Mouse (Mus musculus) right cerebral cortex, adult 2 months (tissue): ENCODE measurements around the gene Cep89.

Source experiments
- DNase-seq, 2 experiments: peaks; one replicate each; pipeline ENCODE4 v3.0.0; 2021 to 2022; ENCODE audit warnings: low spot score in 2 of 2

Gene Cep89

DNA sequence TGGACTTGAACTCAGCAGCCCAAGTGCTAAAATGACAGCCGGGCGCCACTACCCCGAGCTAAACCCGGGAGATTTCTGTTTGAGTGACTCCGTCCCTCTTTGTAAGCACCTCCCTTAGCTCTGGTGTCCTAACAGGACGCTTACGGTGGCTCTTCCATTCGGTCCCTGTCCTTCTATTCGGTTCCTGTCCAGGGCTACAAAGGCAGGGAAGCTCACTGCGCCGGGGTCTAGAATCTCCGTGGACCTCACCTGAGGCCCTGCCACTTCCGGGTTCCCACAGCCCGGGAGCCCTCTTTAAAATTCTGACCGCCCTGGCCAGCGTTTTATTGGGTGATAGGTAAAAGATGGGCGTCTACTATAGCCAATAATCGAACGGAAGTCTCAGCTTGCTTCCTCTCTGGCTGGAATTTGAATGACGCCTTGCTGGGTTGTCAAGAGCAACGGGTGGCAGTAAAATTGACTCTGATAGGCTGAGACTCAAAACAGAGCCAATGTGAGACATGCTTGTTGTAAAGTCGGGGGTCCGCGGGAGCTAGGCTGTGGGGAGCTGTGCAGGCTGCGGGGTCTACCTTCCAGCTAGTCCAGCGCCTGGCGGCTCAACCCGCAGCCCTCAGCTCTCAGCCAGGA lies at the start of gene Cep89, which contains the start of gene Faap24:
Gene Cep89 (plus strand): TSS at position 494 of the 627 bp plus-strand sequence.
Gene Faap24 (minus strand): TSS at position 295 of the 627 bp plus-strand sequence.
- peak; percentile 98 for DNase-seq

DNA sequence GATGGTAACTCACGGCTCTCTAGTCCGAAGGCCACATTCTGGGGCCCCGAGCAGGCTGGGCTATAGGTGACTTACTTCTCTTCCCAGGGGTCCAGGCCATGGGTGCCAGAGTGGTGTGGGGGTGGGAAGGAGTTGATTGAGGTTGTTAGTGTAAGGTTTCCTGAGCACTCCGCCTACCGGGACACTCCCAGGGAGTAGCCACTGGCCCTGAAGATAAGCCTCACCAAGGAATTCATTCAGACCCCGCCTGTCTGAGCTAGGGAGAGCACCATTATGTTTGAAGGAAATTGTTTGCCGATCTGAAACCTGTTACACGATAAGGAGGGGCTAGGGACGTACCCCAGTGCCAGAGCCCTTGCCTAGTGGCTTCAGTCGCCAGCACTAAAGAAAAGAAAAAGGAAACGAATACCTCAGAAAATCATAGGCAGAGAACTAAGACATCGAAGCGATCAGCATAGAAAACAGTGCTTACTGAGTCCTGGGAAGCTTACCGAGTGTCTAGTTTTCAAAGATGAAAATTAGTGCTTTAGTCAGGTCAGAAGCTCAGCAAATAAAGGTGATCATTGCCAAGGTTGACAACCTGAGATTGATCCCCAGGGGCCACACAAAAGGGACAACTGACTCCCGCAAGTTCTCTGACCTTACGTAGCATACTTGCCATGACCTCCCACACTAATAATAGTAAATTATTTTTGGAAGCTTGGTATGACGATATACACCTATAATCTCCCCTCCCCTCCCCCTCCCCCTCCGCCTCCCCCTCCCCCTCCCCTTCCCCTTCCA lies 48.7 kb upstream of the Cep89 start:
- no peak for DNase-seq

DNA sequence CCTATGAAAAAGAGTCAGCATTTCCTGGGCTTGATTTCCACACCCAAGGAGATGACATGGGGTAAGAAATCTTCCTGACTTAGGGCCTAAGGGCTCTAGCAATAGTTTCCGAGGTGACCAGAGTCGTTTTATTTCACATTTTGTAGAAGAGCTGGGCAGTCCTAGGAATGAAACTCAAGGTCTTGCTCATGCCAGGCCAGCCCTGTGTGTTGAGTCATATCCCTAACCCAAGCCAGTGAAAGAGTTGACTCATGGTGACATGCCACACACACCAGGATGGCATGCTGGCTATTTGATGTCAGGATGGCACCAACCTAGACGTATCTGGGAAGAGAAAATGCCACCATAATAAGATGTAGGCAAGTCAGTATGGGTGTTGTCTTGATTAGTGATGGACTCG lies 47.8 kb upstream of the Cep89 start:
- DNase-seq = no peak

DNA sequence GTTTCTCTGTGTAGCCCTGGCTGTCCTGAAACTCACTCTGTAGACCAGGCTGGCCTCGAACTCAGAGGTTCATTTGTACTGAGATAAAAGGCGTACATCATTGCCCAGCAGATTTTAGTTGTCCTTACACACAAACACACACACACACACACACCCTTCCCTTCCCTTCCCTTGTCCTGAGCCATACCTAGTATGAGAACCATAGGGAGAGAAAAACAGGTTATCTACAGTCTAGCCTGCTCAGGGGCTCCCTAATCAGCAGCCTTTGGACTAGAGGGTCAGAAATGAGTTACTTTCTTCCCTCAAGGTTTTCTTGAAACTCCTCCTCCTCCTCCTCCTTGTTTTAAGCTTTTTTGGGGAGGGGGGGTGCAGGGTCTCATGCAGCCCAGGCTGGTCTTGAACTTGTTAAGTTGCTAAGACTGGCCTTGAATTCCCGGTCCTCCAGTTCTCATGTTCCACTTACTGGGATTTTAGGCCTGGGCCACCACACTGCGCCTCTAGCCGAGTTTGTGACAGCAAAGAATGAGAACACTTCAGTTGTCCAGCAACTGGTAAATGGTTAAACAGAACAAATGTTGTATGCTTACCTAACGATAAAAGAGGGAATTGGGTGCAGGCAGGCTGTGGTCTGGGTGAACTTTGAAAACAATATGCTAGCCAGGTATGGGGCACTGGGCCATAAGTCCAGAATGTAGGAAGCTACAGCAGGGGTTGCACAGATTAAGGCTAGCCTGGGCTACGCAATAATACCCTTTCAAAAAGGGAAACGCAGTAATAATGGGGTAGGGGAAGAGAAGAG lies 46.8 kb upstream of the Cep89 start:
- no peak for DNase-seq

DNA sequence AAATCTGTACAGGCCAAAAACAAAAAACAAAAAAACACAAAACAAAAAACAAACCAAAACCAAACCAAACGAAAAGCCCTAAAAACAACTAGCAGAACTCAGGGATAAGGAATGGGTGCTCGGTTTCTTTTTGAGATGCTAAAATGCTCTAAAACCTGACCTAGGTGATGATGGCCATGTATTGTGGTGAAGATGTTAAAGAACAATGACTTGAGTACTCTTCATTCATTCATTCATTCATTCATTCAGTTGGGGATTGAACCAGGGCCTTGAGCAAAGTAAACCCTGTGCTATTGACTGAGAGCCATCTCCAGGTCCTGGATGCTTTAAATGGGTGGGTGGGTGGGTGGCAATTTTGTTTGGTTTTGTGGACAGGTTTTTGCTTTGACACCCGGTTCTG lies 45.7 kb upstream of the Cep89 start:
- no peak for DNase-seq

DNA sequence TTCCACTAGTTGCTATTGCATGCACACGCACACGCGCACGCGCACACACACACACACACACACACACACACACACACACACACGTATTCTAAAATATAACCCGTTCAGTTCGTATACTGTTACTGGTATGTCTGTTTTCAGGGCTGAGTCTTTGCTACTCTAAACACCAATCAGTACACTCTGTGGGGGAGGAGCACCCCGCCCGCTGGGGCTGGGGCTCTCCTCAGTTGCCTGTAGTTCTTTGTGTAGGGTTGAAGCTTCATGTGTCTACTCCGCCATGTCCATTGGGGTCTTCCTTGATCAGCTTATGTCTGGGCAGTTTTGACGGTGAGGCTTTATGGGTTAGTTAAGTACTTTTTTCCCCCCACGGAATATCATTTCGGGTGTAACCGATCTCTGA lies 43.5 kb upstream of the Cep89 start:
- no peak for DNase-seq

DNA sequence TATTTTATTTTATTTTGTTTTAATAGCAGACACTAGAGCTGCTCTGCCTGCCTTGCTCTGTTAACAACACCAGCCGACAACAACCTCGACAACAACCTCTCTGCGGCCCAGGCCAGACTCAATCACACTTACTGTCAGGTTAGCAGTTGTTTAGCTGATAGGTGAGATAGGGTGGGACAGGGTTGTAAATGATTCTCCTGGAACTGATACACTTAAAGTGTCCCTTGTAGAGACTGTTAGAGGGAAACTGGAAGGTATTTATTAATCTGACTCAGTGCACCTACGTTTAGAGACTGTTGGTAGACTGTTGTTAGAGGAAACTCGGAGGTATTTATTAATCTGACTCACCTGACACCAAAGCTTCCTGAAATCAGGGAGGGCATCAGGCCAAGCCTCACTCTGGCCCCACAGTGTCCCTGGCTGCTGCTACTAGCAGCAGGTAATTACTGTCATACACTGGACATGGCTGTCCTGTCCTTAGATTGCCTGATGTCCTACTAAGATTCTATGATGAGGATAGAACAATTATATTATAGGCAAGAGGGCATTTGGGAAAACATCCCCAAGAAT lies 41.4 kb upstream of the Cep89 start:
- DNase-seq = no peak

DNA sequence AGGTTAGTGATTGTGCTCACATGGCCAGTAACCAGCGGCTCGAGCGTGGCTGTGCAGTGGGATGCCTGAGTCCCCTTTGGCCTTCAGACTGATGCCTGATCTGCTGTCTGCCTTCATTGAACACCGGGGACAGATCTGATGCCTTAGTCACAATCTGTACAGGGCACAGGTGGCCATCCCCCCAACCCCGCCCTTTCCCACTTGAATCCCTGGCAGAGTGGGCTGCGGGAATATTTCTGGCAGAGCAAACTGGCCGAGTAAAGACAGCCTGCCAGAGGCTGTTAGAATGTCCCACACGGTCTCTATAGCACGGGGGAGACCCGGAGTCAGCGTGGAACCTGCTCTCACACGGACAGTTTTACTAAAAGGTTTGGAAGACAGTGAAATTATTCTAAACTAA lies 39.2 kb upstream of the Cep89 start:
- DNase-seq = no peak

DNA sequence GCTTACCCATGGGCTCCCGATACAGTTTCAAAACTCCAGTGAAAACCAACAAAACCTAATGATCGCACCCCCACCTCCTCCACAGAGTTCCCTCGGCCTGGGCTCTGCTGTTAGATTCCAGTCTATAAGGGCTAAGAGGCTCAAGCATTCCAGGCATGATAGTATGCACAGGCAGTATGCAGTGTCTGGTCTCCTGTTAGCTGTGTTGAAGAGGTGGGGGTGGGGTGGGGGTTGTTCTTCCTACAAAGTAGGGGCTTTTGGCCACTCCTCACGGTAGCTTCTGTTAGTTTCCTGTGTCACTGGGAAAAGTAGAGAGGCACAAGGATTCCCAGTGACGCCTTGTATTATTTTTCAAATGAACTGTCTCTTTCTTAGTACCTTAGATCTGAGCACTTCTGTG lies 34.6 kb upstream of the Cep89 start:
- no peak for DNase-seq

DNA sequence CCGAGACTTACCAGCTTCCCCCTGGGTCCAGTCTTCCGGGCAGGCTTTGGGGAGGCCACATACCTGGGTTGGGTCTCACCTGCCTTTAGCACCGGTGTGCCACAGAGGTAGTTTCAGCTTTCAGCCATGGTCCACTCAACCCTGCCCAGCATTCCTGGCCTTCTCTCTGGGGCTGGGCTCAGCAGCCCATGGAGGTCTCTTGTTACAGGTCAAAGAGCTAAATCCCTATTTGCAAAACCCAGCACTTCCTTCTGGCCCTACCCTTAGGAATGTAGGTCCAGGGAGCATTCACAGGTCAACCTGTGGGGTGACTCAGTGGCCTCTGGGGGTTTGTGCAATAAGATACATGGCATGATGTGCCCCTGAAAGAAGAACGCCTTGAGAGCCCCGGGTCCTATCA lies 34.0 kb upstream of the Cep89 start:
- DNase-seq = no peak

DNA sequence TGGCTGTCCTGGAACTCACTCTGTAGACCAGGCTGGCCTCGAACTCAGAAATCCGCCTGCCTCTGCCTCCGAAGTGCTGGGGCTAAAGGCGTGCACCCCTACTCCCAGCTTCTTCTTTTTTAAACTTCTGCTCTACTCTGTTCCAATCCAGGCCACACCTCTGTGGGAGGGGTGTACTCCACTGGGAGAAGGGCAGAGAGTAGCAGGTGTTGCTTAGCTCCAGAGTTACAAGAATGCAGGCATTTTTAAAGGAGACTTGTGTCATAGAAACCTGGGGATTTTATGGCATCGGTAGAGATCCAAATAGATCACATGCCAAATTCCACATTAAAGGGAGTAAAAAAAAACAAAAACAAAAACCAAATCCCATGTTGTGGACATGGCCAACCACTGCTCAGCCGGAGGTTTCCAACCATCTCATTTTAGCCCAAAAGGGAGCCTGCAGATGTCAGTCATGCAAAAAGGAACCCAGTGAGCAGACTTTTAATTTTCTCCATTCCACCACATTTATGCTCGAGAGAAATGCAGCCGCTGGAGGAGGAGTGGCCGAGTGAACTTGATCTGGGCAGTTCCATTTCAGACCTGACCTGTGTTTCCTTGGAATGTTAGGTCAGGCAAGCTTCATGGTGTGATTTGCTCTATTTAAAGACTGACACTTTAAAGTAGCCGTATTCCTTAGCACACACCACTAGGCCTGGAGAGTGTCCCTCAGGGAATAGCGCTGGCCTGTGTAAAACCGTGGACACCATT lies 31.5 kb upstream of the Cep89 start:
- DNase-seq = no peak

DNA sequence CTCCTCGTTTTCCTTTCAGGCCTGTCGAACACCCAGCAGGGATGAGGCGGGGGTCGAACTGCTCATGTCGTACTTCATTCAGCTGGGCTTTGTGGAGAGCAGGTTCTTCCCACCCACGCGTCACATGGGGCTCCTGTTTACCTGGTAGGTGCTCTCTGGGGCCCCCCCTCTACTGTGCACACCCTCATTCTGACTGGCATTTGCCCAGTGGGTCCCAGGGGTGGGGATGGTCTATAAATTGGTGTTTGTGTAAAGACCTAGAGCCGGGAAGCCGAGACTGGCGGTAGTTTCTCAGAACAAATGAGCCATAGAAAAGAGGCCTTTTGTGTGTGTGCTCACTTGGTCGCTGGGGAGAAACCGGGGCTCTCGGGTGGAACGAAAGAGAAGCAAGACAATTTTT lies 25.7 kb upstream of the Cep89 start:
- no peak for DNase-seq

DNA sequence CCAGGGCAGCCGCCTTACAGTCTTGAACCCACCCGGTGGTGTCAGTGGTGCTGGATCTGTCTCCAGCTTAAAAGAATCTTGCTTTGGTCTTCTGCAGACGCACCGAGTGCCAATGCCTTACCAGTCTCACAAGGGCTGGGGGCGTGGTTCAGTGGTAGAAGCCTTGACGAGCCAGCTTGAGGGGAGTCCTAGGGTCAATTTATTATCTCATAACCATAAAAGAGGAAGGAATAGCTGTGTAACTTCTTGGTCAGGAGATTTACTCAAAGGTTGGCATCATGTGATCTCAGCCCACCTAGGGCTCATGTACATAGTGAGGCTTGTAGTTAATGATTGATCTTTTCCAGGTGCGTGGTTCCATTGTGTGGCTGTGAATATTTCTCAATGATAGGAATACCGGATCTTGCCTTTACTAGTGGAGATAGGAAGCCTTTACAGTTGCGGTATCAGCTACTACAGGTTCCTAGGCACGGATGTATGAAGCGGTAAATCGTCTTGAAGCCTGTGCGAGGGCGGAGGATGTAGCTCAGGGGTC lies 24.3 kb upstream of the Cep89 start:
- DNase-seq = no peak

DNA sequence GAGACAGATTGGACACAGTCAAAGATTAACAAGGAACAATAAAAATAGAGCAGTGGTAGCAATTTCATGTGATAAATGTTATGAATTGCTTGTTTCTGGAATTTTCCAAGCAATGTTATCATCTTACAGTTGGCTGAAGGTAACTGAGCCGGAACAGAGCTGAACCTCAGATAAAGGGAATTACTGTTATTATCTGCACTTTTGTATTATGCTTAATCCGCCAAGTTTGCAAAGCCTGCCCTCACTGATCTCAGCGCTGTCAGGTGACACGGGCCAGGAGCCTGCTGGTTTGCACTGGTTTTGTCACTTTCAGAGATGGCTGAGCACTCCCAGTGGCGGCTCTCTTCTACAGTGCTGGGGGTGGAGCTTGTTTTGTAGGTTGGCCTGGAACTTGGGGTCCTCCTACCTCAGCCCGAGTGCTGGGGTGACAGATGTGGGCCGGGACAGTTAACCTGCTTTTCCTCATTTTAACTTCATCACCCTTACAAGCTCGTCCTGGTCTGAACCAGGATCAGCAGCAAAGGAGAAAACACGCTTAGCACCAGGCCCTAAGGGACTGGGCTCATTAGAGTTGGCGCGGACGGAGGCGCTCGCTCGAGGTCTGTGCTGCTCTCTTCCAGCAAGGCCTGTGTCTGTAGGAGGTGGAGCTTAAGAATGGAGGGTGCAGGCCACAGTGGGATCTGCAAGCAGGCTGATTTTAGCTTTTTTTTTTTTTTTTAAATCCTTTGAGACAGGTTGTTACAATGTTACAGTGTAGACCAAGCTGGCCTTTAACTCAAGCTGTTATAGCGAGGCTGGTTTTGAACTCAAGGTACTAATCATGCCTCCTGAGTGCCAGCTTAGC lies 23.5 kb upstream of the Cep89 start:
- DNase-seq = no peak

DNA sequence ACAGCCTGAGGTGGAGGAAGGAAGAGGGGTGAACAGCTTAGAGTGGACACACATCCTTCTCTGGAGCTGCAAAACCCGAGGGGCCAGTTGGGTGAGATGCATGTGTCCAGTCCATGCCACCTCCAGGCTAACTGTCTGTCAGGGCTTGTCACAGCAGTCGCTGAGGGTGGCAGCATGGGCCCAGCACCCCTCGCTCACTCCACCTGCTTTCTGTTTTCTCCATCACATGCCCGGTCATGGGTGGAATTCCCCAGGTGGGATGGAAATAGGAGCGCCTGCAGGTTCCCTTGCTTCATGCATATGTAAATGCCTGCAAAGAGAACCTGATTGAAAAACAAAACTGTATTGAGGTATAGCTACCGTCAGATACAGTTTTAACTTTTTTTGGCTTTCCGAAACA lies 22.6 kb upstream of the Cep89 start:
- no peak for DNase-seq

DNA sequence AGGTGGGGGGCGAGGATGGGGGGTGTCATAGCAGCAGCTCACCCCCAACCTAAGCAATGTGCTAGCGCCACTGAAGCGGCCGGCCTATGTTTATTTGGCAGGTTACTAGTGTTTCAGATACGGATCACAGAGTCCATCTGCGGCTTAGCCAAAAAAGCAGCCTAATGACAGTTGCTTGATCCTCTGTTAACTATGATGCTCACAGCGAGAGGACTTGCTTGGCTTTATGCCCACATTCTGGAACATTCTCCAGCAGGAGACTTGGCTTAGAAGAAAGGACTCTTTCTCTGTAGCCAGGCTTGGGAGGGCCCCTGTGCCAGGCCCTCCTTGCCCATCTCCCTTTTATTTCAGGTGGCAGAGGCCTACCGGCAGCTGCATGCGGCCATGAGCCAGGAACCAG lies 20.2 kb upstream of the Cep89 start:
- no peak for DNase-seq

DNA sequence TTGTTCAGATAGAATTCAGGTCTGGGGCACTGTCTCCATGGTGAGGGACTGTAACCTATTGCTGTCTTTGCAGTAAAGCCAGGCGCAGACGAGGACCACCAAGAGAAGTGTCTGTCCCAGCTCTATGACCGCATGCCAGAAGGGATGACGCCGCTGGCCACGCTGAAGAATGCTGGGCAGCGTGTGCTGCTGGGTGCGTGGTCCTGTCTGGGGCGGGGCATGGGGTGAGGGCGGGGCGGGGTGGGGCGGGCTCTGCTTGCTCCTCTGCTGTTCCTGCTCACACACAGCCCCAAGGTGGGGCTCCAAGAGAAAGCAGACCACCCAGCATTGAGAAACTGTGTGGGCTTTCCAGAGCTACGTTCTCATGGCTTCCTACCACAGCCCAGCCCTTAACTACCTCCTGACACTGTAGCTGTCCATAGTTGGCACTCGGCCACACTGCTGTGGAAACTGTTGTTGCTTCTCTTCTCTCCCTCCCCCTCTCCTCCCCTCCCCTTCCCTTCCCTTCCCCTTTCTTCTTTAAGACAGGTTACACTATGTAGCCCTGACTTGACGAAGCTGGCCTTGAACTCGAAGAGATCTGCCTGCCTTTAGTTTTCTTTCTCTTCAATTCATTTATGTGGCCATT lies 17.2 kb upstream of the Cep89 start:
- no peak for DNase-seq

DNA sequence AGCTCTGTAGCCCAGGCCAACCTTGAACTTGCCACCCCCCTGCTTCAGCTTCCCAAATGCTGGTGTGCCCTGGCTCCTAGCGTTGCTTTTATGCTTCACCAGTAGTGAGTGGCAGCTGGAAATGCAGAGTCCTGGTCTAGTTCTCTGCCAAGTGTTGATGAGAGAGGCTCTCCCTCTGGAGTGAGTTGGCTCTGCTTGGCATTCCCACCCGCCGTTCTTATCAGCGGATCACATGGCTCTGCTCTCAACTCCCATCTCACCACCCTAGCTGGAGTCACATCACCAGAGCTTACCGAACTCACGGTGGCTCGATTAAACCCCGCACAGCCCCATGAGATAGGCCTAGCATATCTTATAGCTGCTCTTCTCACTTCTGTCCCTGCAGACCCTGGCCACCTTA lies 16.5 kb upstream of the Cep89 start:
- DNase-seq = no peak

DNA sequence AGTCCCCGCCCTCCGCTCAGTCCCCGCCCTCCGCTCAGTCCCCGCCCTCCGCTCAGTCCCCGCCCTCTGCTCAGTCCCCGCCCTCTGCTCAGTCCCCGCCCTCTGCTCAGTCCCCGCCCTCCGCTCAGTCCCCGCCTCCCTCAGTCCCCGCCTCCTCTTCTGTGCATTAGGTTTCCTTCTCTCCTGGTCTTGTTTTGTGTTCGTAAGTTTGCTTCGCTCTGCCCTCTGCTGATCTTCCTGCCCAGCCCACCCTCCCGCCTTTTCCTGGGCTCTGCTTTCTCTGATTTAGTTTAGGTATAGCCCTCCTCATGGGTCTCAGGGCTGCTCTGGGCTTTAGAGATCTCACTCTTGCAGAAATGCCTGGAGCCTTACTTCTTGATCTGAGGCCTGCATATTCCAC lies 15.0 kb upstream of the Cep89 start:
- DNase-seq = no peak
